Mouse (Mus musculus): ENCODE measurements around the gene Mybl2. TPM values are rescaled to one million over a fixed set of nuclear protein-coding genes. Genes with fewer than 3 reads are reported as not detected.

Gene Mybl2
- 10.4 and 10.8 TPM in 2 replicates for polyA plus RNA-seq (2014; fragmentation: Nextera tagmentation; extraction: Ambion mirVana)

- Histone ChIP-seq H3K4me3 (ENCODE audit: control insufficient read depth in 1 of 2, insufficient read depth in 1 of 2, low read depth in 1 of 2, low read length in 2 of 2) (peak within 1 kb of the TSS; percentile 64 to 74), H3K27ac (replicated peaks in 1 of 2; ENCODE audit: control insufficient read depth in 1 of 2, insufficient read depth in 1 of 2, low read depth in 2 of 2, low read length in 2 of 2) (peak within 1 kb of the TSS in 1 of 2 experiments; percentile 35; a peak in 2 of 4 replicates), H3K4me1 (ENCODE audit: control insufficient read depth in 2 of 2, insufficient read depth in 2 of 2, low read length in 2 of 2) (peaks cover 17 to 28% of the 10 kb centered on the region in 2 experiments), H3K27me3 (ENCODE audit: control insufficient read depth, insufficient read depth, low read length) (no peaks in the 10 kb centered on the region), H3K4me2 (ENCODE audit: low read length) (peak within 1 kb of the TSS; percentile 99), H3K9me3 (ENCODE audit: control insufficient read depth, low read length) (no peaks in the 10 kb centered on the region), H3K9ac (ENCODE audit: low read length) (peak within 1 kb of the TSS; percentile 76), H3K36me3 (ENCODE audit: control insufficient read depth, insufficient read depth, low read length) (0 out of 2 replicates have a peak, but pooled peaks cover 6% of the 10 kb centered on the region)
- under 1% methylated on average over 48 of the region's 48 CpGs for WGBS
- peak; percentile 98 for ATAC-seq (ENCODE audit: insufficient number of reproducible peaks, insufficient read depth, low FRiP score, low read depth)
Observed at GRCm38 (mm10) chr2:163054335-163054840, at the start of gene Mybl2. TSS of gene Mybl2 (plus strand) at chr2:163054687.

GRCm38 (mm10) chr2:163007299-163007698 lies 47.2 kb upstream of the Mybl2 start:
- no peaks in the 10 kb centered on the region for H3K27me3 ChIP-seq (ENCODE audit: control insufficient read depth, insufficient read depth, low read length)
- no peak overlapping the region for H3K4me2 ChIP-seq (ENCODE audit: low read length)
- H3K4me3 ChIP-seq (ENCODE audit: control insufficient read depth in 1 of 2, insufficient read depth in 1 of 2, low read depth in 1 of 2, low read length in 2 of 2): no peak overlapping the region
- no peak for ATAC-seq (ENCODE audit: insufficient number of reproducible peaks, insufficient read depth, low FRiP score, low read depth)
- H3K36me3 ChIP-seq (ENCODE audit: control insufficient read depth, insufficient read depth, low read length): no peaks in the 10 kb centered on the region
- 67% methylated on average over 4 of the region's 4 CpGs for WGBS
- H3K9ac ChIP-seq (ENCODE audit: low read length): no peak overlapping the region
- H3K27ac ChIP-seq (replicated peaks in 1 of 2; ENCODE audit: control insufficient read depth in 1 of 2, insufficient read depth in 1 of 2, low read depth in 2 of 2, low read length in 2 of 2): no peak overlapping the region
- no peaks in the 10 kb centered on the region for H3K9me3 ChIP-seq (ENCODE audit: control insufficient read depth, low read length)
- no peaks in the 10 kb centered on the region for H3K4me1 ChIP-seq (ENCODE audit: control insufficient read depth in 2 of 2, insufficient read depth in 2 of 2, low read length in 2 of 2)

DNA sequence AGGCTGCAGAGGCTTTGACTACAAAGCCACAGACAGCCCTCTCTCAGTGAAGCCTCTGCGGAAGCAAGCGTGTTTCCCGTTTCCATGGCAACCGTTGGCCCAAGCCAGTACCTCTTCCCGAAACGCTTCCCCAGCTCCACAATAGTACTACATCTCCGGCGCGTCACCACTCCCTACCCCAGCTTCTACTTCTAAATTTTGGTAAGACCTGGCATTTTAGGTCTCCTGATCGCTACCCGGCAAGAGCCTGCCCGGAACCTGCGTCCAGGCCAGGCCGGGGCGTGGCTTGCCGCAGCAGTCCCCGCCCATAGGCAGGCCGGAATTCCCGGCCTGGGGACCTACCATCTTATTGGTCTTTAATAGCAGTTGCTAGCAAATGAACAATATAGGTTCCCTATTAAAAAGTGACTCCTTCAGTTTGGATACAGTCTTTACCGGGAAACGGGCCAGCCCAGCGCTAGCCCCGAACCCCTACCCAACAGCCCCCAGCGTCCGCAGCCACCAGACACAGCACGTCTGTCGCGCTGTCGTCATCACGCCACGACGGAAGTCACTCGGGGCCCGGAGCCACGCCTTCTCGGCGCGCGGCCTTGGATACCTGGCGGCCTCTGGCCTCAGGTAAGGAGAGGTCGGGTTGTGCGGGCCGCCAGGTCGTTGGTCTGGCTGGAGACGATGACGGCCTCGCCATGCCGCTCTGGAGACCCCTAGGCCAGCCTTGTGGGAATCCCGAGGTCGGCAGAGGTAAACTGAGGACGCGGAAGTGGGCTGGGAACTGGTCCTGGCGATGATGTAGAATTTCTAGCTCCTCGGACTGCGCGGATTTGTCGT lies 37.4 kb upstream of the Mybl2 start, which contains the start of gene Ift52:
Gene Ift52 (plus strand): TSS at position 439 of the 828 bp plus-strand sequence.
- ATAC-seq (ENCODE audit: insufficient number of reproducible peaks, insufficient read depth, low FRiP score, low read depth): peak; percentile 90
- peak within 1 kb of the TSS; percentile 79 to 99 for H3K4me3 ChIP-seq (ENCODE audit: control insufficient read depth in 1 of 2, insufficient read depth in 1 of 2, low read depth in 1 of 2, low read length in 2 of 2)
- H3K9me3 ChIP-seq (ENCODE audit: control insufficient read depth, low read length): no peaks in the 10 kb centered on the region
- WGBS: under 1% methylated on average over 57 of the region's 57 CpGs
- peaks cover 2% of the 10 kb centered on the region; the same call in 1 of the 2 replicates for H3K36me3 ChIP-seq (ENCODE audit: control insufficient read depth, insufficient read depth, low read length)
- peak within 1 kb of the TSS; percentile 91 for H3K9ac ChIP-seq (ENCODE audit: low read length)
- H3K4me1 ChIP-seq (ENCODE audit: control insufficient read depth in 2 of 2, insufficient read depth in 2 of 2, low read length in 2 of 2): peaks cover 0 to 5% of the 10 kb centered on the region in 2 experiments; a peak in 1 of 4 replicates
- peak within 1 kb of the TSS; percentile 58 to 68; a peak in 3 of 4 replicates for H3K27ac ChIP-seq (replicated peaks in 1 of 2; ENCODE audit: control insufficient read depth in 1 of 2, insufficient read depth in 1 of 2, low read depth in 2 of 2, low read length in 2 of 2)
- H3K4me2 ChIP-seq (ENCODE audit: low read length): peak within 1 kb of the TSS; percentile 76
- H3K27me3 ChIP-seq (ENCODE audit: control insufficient read depth, insufficient read depth, low read length): no peaks in the 10 kb centered on the region

GRCm38 (mm10) chr2:163031289-163031688 lies 23.2 kb upstream of the Mybl2 start:
- ATAC-seq (ENCODE audit: insufficient number of reproducible peaks, insufficient read depth, low FRiP score, low read depth): no peak
- Histone ChIP-seq H3K27ac (replicated peaks in 1 of 2; ENCODE audit: control insufficient read depth in 1 of 2, insufficient read depth in 1 of 2, low read depth in 2 of 2, low read length in 2 of 2) (no peak overlapping the region), H3K4me1 (ENCODE audit: control insufficient read depth in 2 of 2, insufficient read depth in 2 of 2, low read length in 2 of 2) (no peaks in the 10 kb centered on the region)

DNA sequence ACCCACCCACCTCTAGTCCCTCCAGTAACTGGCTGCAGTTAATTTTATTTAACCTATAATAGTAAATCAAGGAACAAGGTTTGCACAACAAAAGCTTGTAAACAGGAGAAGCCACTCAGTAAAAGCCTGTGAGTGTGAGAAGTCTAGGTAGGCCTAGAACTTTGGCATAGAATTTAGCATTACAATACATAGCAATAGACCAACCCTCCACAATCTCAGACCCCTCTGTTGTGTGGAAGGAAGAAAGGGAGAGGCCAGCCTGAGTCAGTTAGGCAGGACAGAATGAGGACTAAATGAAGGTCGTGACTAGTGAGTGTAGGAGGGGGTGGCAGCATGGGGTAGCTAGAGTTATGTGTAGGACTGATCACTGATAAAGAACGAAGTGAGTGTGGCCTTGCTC lies 22.7 kb upstream of the Mybl2 start:
- H3K4me2 ChIP-seq (ENCODE audit: low read length): no peak overlapping the region
- WGBS: 55% methylated on average over 2 of the region's 2 CpGs
- H3K4me3 ChIP-seq (ENCODE audit: control insufficient read depth in 1 of 2, insufficient read depth in 1 of 2, low read depth in 1 of 2, low read length in 2 of 2): no peak overlapping the region
- ATAC-seq (ENCODE audit: insufficient number of reproducible peaks, insufficient read depth, low FRiP score, low read depth): no peak
- no peak overlapping the region for H3K9ac ChIP-seq (ENCODE audit: low read length)
- no peak overlapping the region for H3K27ac ChIP-seq (replicated peaks in 1 of 2; ENCODE audit: control insufficient read depth in 1 of 2, insufficient read depth in 1 of 2, low read depth in 2 of 2, low read length in 2 of 2)
- no peaks in the 10 kb centered on the region for H3K27me3 ChIP-seq (ENCODE audit: control insufficient read depth, insufficient read depth, low read length)
- peaks cover 3 to 4% of the 10 kb centered on the region in 2 experiments; a peak in 2 of 4 replicates for H3K4me1 ChIP-seq (ENCODE audit: control insufficient read depth in 2 of 2, insufficient read depth in 2 of 2, low read length in 2 of 2)
- no peaks in the 10 kb centered on the region for H3K9me3 ChIP-seq (ENCODE audit: control insufficient read depth, low read length)
- H3K36me3 ChIP-seq (ENCODE audit: control insufficient read depth, insufficient read depth, low read length): peaks cover 95% of the 10 kb centered on the region

More at GRCm38 (mm10) chr2:163031289-163031688, 23.2 kb upstream of the Mybl2 start:
- no peaks in the 10 kb centered on the region for H3K27me3 ChIP-seq (ENCODE audit: control insufficient read depth, insufficient read depth, low read length)
- H3K9me3 ChIP-seq (ENCODE audit: control insufficient read depth, low read length): no peaks in the 10 kb centered on the region
- no peak overlapping the region for H3K4me3 ChIP-seq (ENCODE audit: control insufficient read depth in 1 of 2, insufficient read depth in 1 of 2, low read depth in 1 of 2, low read length in 2 of 2)
- H3K4me2 ChIP-seq (ENCODE audit: low read length): no peak overlapping the region
- 93% methylated on average over 5 of the region's 5 CpGs for WGBS
- no peak overlapping the region for H3K9ac ChIP-seq (ENCODE audit: low read length)
- H3K36me3 ChIP-seq (ENCODE audit: control insufficient read depth, insufficient read depth, low read length): peaks cover 95% of the 10 kb centered on the region

DNA sequence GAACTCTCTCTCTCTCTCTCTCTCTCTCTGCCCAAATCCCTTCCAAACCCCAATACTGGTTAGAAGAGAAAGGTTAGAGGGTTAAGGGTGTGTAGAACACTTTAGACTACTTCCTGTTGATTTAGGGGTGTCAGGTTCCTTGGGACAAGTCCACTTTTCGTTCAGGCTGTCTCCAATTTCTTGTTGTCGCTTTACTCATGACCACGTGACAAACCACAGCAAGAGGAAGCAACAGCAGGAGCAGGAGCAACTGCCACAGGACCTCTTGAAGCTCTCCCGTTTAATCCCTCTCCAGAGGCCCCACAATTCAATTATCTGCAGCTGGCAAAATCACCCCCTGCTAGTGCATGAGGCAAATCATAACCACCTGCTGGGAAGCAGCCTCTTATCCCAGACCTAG lies 21.9 kb upstream of the Mybl2 start:
- Histone ChIP-seq H3K9me3 (ENCODE audit: control insufficient read depth, low read length) (no peaks in the 10 kb centered on the region), H3K36me3 (ENCODE audit: control insufficient read depth, insufficient read depth, low read length) (peaks cover 95% of the 10 kb centered on the region), H3K4me3 (ENCODE audit: control insufficient read depth in 1 of 2, insufficient read depth in 1 of 2, low read depth in 1 of 2, low read length in 2 of 2) (no peak overlapping the region), H3K27me3 (ENCODE audit: control insufficient read depth, insufficient read depth, low read length) (no peaks in the 10 kb centered on the region), H3K9ac (ENCODE audit: low read length) (no peak overlapping the region), H3K4me2 (ENCODE audit: low read length) (no peak overlapping the region), H3K27ac (replicated peaks in 1 of 2; ENCODE audit: control insufficient read depth in 1 of 2, insufficient read depth in 1 of 2, low read depth in 2 of 2, low read length in 2 of 2) (no peak overlapping the region), H3K4me1 (ENCODE audit: control insufficient read depth in 2 of 2, insufficient read depth in 2 of 2, low read length in 2 of 2) (peaks cover 8 to 10% of the 10 kb centered on the region in 2 experiments)
- WGBS: 42% methylated on average over 4 of the region's 4 CpGs
- ATAC-seq (ENCODE audit: insufficient number of reproducible peaks, insufficient read depth, low FRiP score, low read depth): no peak

DNA sequence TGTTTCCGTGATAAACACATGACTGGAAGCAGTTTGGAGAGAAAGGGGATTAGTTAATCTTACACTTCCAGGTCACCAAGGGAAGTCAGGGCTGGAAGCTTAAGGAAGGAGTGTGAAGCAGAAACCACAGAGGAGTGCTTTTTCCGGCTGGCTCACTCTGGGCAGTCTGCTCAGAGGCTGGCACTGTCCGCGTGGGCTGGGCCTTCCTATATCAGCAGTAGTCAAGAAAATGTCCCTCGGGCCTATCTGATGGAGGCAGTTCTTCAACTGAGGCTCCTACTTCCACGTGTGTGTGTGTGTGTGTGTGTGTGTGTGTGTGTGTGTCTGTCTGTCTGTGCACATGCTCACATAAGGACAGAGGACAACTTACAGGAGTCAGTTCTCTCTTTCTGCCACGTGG lies 14.5 kb upstream of the Mybl2 start:
- Histone ChIP-seq H3K27ac (replicated peaks in 1 of 2; ENCODE audit: control insufficient read depth in 1 of 2, insufficient read depth in 1 of 2, low read depth in 2 of 2, low read length in 2 of 2) (no peak overlapping the region), H3K27me3 (ENCODE audit: control insufficient read depth, insufficient read depth, low read length) (no peaks in the 10 kb centered on the region), H3K9ac (ENCODE audit: low read length) (no peak overlapping the region), H3K4me1 (ENCODE audit: control insufficient read depth in 2 of 2, insufficient read depth in 2 of 2, low read length in 2 of 2) (peaks cover 8 to 10% of the 10 kb centered on the region in 2 experiments), H3K9me3 (ENCODE audit: control insufficient read depth, low read length) (no peaks in the 10 kb centered on the region), H3K4me3 (ENCODE audit: control insufficient read depth in 1 of 2, insufficient read depth in 1 of 2, low read depth in 1 of 2, low read length in 2 of 2) (no peak overlapping the region), H3K36me3 (ENCODE audit: control insufficient read depth, insufficient read depth, low read length) (peaks cover 88% of the 10 kb centered on the region), H3K4me2 (ENCODE audit: low read length) (no peak overlapping the region)
- ATAC-seq (ENCODE audit: insufficient number of reproducible peaks, insufficient read depth, low FRiP score, low read depth): no peak
- WGBS: 79% methylated on average over 7 of the region's 7 CpGs
